Mouse (Mus musculus): ENCODE data around the gene Neurod2. TPM values are rescaled to one million over a fixed set of nuclear protein-coding genes. Genes with fewer than 3 reads are reported as not detected.

The Neurod2 gene
- polyA plus RNA-seq, 1 experiment from 2014 or later, result 16.3 TPM

GRCm38 (mm10) chr11:98320806-98321676 is 8.4 kb downstream of the Neurod2 start:
- Histone ChIP-seq H3K9ac (replicated peaks) (no peak overlapping the region), H3K27ac (replicated peaks) (peak overlapping the region; percentile 23; the same call in 1 of the 2 replicates), H3K4me3 (replicated peaks) (no peak overlapping the region), H3K4me1 (peaks cover 30% of the 10 kb centered on the region), H3K36me3 (no peaks in the 10 kb centered on the region), H3K9me3 (replicated peaks) (no peaks in the 10 kb centered on the region), H3K4me2 (peak overlapping the region; percentile 34), H3K27me3 (replicated peaks) (peaks cover 99% of the 10 kb centered on the region)
- no peak for ATAC-seq (ENCODE audit: low FRiP score)
- 3% methylated on average over 30 of the region's 30 CpGs for whole genome bisulfite sequencing

DNA sequence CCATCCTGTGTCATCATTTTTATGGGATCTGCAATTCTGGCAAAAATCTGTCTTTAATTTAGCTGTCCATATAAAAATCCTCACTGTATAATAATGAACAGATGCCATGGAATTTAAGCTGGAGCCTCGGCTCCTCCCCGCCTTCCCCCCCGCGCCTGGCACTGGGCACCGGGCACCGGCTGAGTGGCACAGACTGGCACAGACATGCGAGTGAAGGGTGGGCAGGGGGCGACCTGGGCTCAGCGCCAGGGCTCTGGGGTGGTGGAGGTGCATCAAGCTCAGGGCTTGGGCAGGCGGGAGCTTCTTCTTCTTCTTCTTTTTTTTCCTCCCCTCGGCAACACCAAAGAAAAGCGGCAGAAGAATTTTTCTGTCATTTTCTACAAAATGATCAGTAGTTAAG is 9.1 kb downstream of the Neurod2 start:
- H3K4me1 ChIP-seq, result peaks cover 30% of the 10 kb centered on the region
- no peak overlapping the region for H3K9ac ChIP-seq (replicated peaks)
- H3K36me3 ChIP-seq, result no peaks in the 10 kb centered on the region
- H3K27me3 ChIP-seq (replicated peaks), result peaks cover 99% of the 10 kb centered on the region
- H3K27ac ChIP-seq (replicated peaks), result 0 out of 2 replicates have a peak overlapping the region, but pooled peaks have one; percentile 18
- no peak for ATAC-seq (ENCODE audit: low FRiP score)
- H3K4me3 ChIP-seq (replicated peaks), result no peak overlapping the region
- WGBS, result 6% methylated on average over 12 of the region's 12 CpGs
- H3K9me3 ChIP-seq (replicated peaks), result no peaks in the 10 kb centered on the region
- H3K4me2 ChIP-seq, result peak overlapping the region; percentile 34

- no peaks in the 10 kb centered on the region for H3K36me3 ChIP-seq
- WGBS, result 7% methylated on average over 2 of the region's 2 CpGs
- H3K4me2 ChIP-seq, result no peak overlapping the region
- H3K27ac ChIP-seq (replicated peaks), result no peak overlapping the region
- H3K9ac ChIP-seq (replicated peaks), result no peak overlapping the region
- no peak for ATAC-seq (ENCODE audit: low FRiP score)
- H3K9me3 ChIP-seq (replicated peaks), result no peaks in the 10 kb centered on the region
- H3K4me1 ChIP-seq, result peaks cover 30% of the 10 kb centered on the region
- peaks cover 99% of the 10 kb centered on the region for H3K27me3 ChIP-seq (replicated peaks)
- no peak overlapping the region for H3K4me3 ChIP-seq (replicated peaks)
These were observed 9.5 kb downstream of the Neurod2 start for GRCm38 (mm10) chr11:98319944-98320343.

DNA sequence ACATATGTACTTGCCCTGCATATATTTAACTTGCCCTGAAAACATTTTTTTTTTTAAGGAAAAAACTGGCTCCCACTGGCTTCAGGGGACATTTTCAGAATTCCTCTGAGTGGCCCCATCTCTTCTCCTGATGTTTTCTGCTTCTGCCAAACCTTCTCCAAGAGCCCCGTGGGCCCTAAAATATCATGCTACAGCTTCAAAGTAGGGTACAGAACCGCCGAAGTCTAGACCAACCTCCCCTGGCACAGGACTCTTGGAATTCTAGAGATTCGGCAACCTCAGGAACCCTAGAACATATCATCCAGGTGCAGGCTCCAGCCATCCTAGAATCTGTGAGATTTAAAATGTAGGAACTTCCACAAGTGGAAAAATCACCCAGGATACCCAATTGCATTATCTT is 9.9 kb downstream of the Neurod2 start:
- Histone ChIP-seq H3K4me2 (no peak overlapping the region), H3K9ac (replicated peaks) (no peak overlapping the region), H3K27me3 (replicated peaks) (peaks cover 99% of the 10 kb centered on the region), H3K4me3 (replicated peaks) (no peak overlapping the region), H3K4me1 (peaks cover 30% of the 10 kb centered on the region), H3K9me3 (replicated peaks) (no peaks in the 10 kb centered on the region), H3K36me3 (no peaks in the 10 kb centered on the region), H3K27ac (replicated peaks) (no peak overlapping the region)
- ATAC-seq (ENCODE audit: low FRiP score), result no peak
- 8% methylated on average over 4 of the region's 4 CpGs for WGBS

- Histone ChIP-seq H3K9me3 (replicated peaks) (no peaks in the 10 kb centered on the region), H3K4me3 (replicated peaks) (no peak overlapping the region), H3K27ac (replicated peaks) (no peak overlapping the region), H3K27me3 (replicated peaks) (peaks cover 99% of the 10 kb centered on the region), H3K36me3 (no peaks in the 10 kb centered on the region), H3K4me1 (peaks cover 30% of the 10 kb centered on the region), H3K9ac (replicated peaks) (no peak overlapping the region), H3K4me2 (no peak overlapping the region)
- no peak for ATAC-seq (ENCODE audit: low FRiP score)
- 2% methylated on average over 15 of the region's 15 CpGs for WGBS
These were observed 10.3 kb downstream of the Neurod2 start for GRCm38 (mm10) chr11:98319120-98319519.

DNA sequence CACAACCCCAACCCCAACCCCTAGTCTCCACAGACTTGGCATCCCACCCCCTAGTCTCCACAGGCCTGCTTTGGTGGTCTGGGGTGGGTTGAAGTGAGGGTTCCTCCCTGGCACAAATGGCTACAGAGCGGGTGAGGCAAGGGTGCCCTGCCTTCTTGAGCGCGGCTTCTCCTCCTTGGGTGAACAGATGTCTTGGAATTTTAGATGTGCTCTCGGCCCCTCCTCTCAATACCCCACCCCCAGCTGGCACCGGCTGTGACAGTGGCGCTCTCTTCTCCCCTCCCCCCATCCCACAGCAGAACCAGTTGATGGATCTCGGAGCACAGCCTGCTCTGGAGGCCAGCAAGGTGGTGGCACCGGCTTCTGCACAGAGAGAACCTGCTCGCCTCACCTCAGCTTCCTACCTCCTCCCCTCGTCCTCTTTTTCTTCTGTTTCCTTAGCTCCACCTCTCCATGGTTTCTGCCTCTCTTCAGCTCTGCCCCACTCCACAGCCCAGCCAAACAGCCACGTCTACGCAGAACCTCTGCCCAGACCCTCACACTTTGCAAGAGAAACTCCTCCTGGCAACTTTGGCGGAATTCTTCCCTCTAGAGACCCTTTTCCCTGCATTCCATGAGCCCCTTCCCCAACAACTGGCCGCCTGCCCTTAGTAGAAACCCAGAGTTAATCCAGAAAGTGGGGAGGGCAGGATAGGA is 10.9 kb downstream of the Neurod2 start:
- peaks cover 35% of the 10 kb centered on the region for H3K4me1 ChIP-seq
- no peak for ATAC-seq (ENCODE audit: low FRiP score)
- H3K4me2 ChIP-seq, result no peak overlapping the region
- no peak overlapping the region for H3K4me3 ChIP-seq (replicated peaks)
- no peaks in the 10 kb centered on the region for H3K36me3 ChIP-seq
- peaks cover 99% of the 10 kb centered on the region for H3K27me3 ChIP-seq (replicated peaks)
- H3K27ac ChIP-seq (replicated peaks), result no peak overlapping the region
- no peak overlapping the region for H3K9ac ChIP-seq (replicated peaks)
- 2% methylated on average over 14 of the region's 14 CpGs for WGBS
- H3K9me3 ChIP-seq (replicated peaks), result no peaks in the 10 kb centered on the region

DNA sequence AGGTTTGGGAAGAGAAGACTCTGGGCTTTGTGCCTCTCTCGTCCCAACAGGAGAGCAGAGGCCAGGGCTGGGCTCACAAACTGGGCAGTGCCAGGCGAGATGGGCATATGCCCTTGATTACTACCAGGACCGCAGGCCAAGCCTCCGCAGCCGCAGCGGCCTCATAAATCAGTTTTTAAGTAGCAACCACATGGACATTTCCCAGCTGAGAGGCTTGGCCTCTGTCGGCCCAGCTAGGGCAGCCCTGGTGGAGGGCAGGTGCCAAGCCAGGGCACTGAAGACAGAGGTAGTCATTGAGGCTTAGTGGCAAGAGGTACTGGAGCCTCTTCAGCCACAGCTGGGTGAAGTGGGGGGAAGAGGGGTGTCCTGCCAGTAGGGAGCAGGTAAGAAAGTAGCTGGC is 12.0 kb downstream of the Neurod2 start:
- peaks cover 95% of the 10 kb centered on the region for H3K27me3 ChIP-seq (replicated peaks)
- 3% methylated on average over 7 of the region's 7 CpGs for WGBS
- no peaks in the 10 kb centered on the region for H3K36me3 ChIP-seq
- H3K27ac ChIP-seq (replicated peaks), result no peak overlapping the region
- peaks cover 37% of the 10 kb centered on the region for H3K4me1 ChIP-seq
- H3K4me3 ChIP-seq (replicated peaks), result no peak overlapping the region
- H3K9ac ChIP-seq (replicated peaks), result no peak overlapping the region
- H3K4me2 ChIP-seq, result no peak overlapping the region
- ATAC-seq (ENCODE audit: low FRiP score), result no peak
- H3K9me3 ChIP-seq (replicated peaks), result no peaks in the 10 kb centered on the region

DNA sequence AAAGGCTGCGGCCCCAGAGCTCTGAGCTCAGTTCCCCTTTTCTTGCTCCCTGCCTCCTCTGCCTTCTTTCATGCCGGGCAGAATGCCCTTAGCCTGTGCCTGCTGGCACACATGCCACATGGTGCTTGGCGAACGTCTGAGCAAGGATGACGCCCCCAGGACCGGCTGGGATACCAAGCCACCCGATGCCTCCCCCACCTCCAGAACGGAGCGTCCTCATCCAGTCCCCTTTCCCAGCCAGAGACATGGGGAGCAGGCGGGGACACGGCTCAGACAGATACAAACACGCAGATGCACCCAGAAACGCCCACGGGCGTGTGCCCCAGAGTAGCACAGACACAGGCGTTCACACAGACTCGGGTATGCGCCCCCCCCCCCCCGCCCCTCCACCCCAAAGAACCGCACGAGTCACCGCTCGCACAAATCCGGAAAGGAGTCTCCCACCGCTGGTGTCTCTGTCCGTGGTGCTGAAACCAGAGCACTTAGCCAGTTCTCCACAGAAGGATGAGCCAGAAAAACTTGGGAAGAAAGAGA is 15.6 kb downstream of the Neurod2 start:
- Histone ChIP-seq H3K4me3 (replicated peaks) (no peak overlapping the region), H3K27ac (replicated peaks) (no peak overlapping the region), H3K9me3 (replicated peaks) (no peaks in the 10 kb centered on the region), H3K36me3 (no peaks in the 10 kb centered on the region), H3K27me3 (replicated peaks) (peaks cover 87% of the 10 kb centered on the region), H3K4me1 (peaks cover 21% of the 10 kb centered on the region), H3K4me2 (peak overlapping the region; percentile 36), H3K9ac (replicated peaks) (no peak overlapping the region)
- no peak for ATAC-seq (ENCODE audit: low FRiP score)
- WGBS, result under 1% methylated on average over 26 of the region's 26 CpGs

- Histone ChIP-seq H3K9me3 (replicated peaks) (no peaks in the 10 kb centered on the region), H3K36me3 (no peaks in the 10 kb centered on the region), H3K27ac (replicated peaks) (no peak overlapping the region), H3K27me3 (replicated peaks) (peaks cover 6% of the 10 kb centered on the region; the same call in 1 of the 2 replicates), H3K9ac (replicated peaks) (no peak overlapping the region), H3K4me1 (peaks cover 49% of the 10 kb centered on the region), H3K4me2 (no peak overlapping the region), H3K4me3 (replicated peaks) (no peak overlapping the region)
- no peak for ATAC-seq (ENCODE audit: low FRiP score)
- 5% methylated on average over 10 of the region's 10 CpGs for WGBS
These were observed 30.8 kb downstream of the Neurod2 start for GRCm38 (mm10) chr11:98298484-98299205.

DNA sequence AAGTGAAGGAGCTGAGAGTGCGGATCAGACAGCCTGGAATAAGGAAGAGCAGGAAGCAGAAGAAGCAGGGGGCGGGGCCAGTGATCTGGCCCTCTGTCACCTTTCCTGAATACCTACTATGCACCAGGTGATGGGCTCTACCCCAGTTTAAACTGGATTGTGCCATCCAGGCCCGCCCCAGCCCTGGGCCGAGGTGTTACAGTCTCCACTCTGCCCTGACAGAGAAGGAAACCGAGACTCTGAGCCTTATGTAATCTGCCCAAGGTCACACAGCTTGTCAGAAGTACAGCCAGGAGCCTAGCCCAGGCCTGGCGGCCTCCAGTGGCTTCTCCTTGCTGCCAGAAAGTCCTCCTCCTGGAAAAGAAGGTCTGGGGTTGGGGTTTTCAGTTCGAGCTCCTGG is 31.7 kb downstream of the Neurod2 start:
- H3K27ac ChIP-seq (replicated peaks), result no peak overlapping the region

GRCm38 (mm10) chr11:98296916-98297315 is 32.5 kb downstream of the Neurod2 start:
- Histone ChIP-seq H3K9ac (replicated peaks) (no peak overlapping the region), H3K4me2 (no peak overlapping the region), H3K4me3 (replicated peaks) (no peak overlapping the region), H3K4me1 (peaks cover 54% of the 10 kb centered on the region), H3K9me3 (replicated peaks) (no peaks in the 10 kb centered on the region), H3K36me3 (no peaks in the 10 kb centered on the region), H3K27ac (replicated peaks) (no peak overlapping the region), H3K27me3 (replicated peaks) (peaks cover 6% of the 10 kb centered on the region; the same call in 1 of the 2 replicates)
- no peak for ATAC-seq (ENCODE audit: low FRiP score)
- 61% methylated on average over 2 of the region's 2 CpGs for WGBS

More for the DNA sequence above, 31.7 kb downstream of the Neurod2 start:
- Histone ChIP-seq H3K9me3 (replicated peaks) (no peaks in the 10 kb centered on the region), H3K4me1 (peaks cover 54% of the 10 kb centered on the region), H3K4me2 (no peak overlapping the region), H3K4me3 (replicated peaks) (no peak overlapping the region), H3K36me3 (no peaks in the 10 kb centered on the region), H3K9ac (replicated peaks) (no peak overlapping the region), H3K27me3 (replicated peaks) (peaks cover 6% of the 10 kb centered on the region; the same call in 1 of the 2 replicates)
- 28% methylated on average over 7 of the region's 7 CpGs for WGBS
- ATAC-seq (ENCODE audit: low FRiP score), result no peak
